Mouse (Mus musculus) layer of hippocampus, adult 11-12 months (tissue): ENCODE results near the gene Thumpd1.
"Not testable (repeated sequence)": the region's sequence is repeated elsewhere in the genome, so short reads cannot be mapped to it uniquely, and the experiment has no call there.

Experiments used
- DNase-seq: peaks from one replicate; pipeline ENCODE4 v3.0.0; 2022; ENCODE audit warnings: low spot score

Gene Thumpd1

GRCm38 (mm10) chr7:119720253-119720946 lies at the start of gene Thumpd1:
Gene Thumpd1 (minus strand): TSS chr7:119720798.
- DNase-seq: peak; percentile 95

GRCm38 (mm10) chr7:119769895-119770294 lies 49.3 kb upstream of the Thumpd1 start:
- DNase-seq: no peak

GRCm38 (mm10) chr7:119766996-119767395 lies 46.4 kb upstream of the Thumpd1 start:
- no peak for DNase-seq

- DNase-seq: no peak
Measured at GRCm38 (mm10) chr7:119764377-119764776, 43.8 kb upstream of the Thumpd1 start.

- DNase-seq: no peak
Measured at GRCm38 (mm10) chr7:119762166-119762697, 41.6 kb upstream of the Thumpd1 start.

DNA sequence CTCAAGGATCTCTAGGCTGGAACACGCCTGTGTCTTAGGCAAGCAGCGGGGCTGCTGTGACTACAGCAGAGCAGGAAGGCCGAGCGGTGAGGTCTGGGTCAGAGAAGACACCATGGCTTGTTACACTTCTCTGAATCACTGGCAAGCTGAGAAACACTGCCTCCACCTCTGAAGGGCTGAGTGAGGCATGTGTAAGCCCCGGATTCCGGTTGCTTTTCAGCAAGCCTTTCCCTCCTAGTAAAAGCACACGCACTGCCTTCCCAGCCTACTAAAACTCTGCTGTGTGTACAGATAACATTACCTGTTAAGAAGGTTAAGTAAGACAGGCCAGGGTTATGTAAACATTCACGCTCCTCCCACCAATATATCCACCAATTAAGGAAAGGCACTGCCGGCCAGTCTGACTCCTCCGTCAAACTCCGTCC lies 39.9 kb upstream of the Thumpd1 start, which contains the start of gene Acsm3:
Gene Acsm3 (plus strand): TSS at position 397 of the 425 bp plus-strand sequence.
- no peak for DNase-seq

DNA sequence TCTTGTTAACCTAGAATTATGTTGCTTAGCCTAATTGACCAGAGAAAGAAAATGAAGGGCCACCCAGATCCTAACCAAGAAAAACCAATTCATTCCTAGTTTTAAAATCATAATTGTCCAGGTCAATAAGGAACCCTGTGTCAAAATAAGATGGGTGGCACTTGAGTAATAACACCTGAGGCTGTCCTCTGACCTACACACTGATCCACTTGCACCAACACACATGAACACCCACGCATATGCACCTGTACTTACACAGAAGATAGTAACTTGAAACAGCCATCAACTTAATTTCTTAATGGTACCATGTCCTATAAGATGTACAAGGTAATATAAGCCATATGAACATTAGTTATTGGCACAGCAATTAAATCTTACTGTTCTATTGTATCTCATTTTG lies 33.1 kb upstream of the Thumpd1 start:
- DNase-seq: no peak

- no peak for DNase-seq
Measured at GRCm38 (mm10) chr7:119749942-119750341, 29.3 kb upstream of the Thumpd1 start.

DNA sequence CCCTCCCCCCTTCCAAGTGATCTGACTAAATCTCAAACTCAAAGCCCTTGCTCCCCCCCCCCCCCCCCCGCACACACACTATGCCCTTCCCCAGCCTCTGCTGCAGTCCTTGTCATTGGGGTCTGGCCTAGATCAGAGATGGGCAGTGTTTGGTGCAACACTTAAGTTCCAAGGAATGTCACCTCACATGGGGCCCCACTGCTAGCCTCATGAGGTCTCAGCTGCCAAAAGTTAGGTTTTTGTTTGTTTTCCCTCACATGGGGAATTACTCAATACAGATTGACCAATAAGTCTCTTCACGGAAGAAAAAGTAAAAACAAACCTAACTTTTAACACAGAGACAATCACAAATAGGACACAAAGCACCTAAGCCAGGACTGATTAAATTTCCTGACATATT lies 28.2 kb upstream of the Thumpd1 start:
- no peak for DNase-seq

- DNase-seq: no peak
Measured at GRCm38 (mm10) chr7:119745869-119746268, 25.3 kb upstream of the Thumpd1 start.

DNA sequence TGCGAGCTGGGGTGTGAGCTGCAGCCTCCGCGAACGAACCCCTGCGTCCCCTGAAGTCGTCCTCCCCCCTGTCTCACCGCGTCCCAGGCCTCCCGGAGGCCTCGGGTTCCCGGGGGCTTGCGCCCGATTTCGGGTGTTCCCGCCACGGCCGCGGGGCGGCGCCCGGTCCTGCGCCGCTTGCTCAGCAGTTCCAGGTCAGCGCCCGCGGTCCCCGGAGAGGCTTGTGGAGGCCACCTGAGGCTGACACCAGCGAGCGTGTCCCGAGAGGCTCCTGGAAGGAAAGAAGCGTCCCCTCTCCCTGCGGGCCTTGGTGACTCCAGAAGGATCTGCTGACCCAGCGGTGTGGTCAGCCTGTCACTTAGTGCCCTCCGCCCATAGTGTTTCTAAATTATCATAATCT lies 23.7 kb upstream of the Thumpd1 start:
- no peak for DNase-seq

- not testable (repeated sequence) for DNase-seq
Measured at GRCm38 (mm10) chr7:119739798-119740468, 19.3 kb upstream of the Thumpd1 start.

GRCm38 (mm10) chr7:119738877-119739276 lies 18.3 kb upstream of the Thumpd1 start:
- DNase-seq: no peak

DNA sequence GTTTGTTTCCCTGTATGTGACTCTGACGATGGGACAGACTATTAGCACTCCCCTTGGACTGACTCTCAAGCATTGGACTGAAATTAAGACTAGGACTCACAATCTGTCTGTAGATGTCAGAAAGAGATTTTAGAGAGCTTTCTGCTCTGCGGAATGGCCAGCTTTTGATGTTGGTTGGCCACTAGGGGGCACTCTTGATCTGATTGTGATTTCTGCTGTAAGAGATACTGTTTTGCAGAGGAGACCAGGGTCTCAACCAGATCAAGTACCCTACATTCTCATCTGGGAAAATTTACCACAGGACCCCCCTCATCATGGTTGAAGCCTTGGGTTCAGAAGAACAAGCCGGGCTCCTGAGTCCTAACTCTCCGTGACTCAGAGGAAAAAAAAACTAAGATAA lies 10.7 kb upstream of the Thumpd1 start:
- peak; percentile 26 for DNase-seq

- DNase-seq: no peak
Measured at GRCm38 (mm10) chr7:119727621-119728020, 7.0 kb upstream of the Thumpd1 start.

- peak; percentile 35 for DNase-seq
Measured at GRCm38 (mm10) chr7:119720947-119721310, 331 bp upstream of the Thumpd1 start.

GRCm38 (mm10) chr7:119714111-119714510 lies 6.5 kb downstream of the Thumpd1 start:
- no peak for DNase-seq

DNA sequence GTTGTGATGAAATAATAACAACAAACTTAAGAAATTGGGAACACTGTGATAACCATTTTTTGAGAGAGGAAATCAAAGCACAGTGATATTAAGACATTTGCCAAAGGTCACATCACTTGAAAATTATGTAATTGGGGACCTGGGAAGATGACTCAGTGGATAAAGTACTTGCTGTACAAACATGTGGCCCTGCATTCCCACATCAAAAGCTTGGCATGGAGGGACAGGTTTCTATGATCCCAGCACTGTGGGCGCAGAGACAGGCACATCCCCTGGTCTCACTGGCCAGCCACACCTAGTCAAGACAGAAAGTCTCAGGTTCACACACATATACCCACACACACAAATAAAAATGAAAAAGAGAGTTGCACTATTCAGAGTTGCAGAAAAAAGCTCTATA lies 25.7 kb downstream of the Thumpd1 start:
- DNase-seq: no peak

DNA sequence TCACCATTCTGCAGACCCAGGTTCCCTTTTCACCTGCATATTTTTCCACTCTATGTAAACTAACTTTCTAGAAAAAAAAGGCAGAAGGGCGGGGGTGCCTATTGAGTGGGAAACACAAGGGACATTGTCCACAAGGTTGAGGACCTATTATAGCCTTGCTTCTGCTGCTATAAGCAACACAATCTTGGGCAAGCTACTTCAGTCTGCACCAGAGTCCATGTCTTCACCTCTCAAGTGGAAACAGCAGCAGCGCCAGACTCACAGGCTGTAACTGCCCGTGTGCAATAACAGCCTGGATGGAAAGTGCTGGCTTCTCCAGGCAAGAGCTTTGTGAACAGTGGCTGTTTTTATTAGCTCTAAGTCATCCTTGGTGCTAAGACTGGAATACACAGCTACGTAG lies 28.3 kb downstream of the Thumpd1 start:
- DNase-seq: no peak

- no peak for DNase-seq
Measured at GRCm38 (mm10) chr7:119689726-119690125, 30.9 kb downstream of the Thumpd1 start, which contains the start of gene Acsm4. Gene Acsm4 (plus strand): TSS chr7:119690026.

DNA sequence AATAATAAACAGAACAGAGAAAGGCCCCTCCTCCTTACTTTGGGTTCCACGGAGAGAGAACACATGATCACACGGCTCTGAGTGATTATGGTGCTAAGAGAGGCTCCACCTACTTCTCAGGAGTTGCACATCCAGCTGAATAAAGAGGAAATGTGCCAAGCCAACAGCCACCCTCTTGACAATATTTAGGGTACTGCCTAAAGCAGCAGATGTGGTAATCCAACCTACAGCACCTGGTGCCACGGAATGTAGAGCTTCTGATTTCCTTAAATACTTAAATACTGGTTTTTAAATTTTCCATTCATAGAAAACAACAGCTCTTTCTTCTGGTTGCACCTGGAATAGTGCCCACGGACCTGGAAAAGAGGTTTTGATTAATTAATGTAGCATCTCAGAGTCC lies 37.9 kb downstream of the Thumpd1 start:
- no peak for DNase-seq

GRCm38 (mm10) chr7:119680107-119680506 lies 40.5 kb downstream of the Thumpd1 start:
- DNase-seq: no peak

GRCm38 (mm10) chr7:119673465-119673864 lies 47.1 kb downstream of the Thumpd1 start:
- DNase-seq: peak; percentile 40
